Mouse (Mus musculus): ENCODE data around the gene Edar.

Edar gene

DNA sequence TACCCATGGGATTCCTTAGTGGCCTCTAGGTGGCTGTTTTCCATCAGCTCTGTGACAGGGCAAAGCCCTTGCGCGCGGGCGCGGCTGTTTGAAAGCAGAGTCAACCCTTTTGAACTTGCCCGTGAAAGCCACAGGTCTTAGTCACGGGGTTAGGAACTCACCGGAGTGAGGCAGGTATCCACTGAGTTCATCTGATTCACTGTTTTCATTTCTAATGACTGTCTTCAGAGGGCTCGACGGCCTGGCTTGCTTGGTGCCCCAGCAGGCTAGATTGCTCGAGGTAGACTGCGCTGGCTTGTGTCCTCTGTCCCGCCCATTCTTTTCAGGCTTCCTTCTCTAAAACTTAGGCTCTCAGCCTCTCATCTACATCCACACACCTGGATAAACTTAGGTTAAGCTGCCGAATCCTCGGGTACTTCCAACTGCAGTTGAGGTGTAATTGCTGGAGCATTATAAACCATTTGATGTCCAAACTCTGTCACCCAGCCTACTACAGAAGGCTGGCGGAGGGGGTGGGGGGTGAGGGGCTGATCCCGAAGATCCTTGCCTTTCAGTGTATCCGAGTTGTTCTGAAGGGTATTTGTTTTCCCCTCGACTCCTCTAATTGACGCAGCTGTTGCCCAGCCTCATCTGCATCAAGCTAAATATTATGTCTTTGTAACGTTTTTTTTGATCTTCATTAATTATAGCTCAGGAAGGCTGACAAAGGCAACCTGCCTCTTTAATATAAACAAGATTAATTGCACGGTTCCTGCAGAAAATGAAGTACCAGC lies 24.0 kb downstream of the Edar start:
- DNase-seq (ENCODE audit: low read depth, low spot score): no peak

DNA sequence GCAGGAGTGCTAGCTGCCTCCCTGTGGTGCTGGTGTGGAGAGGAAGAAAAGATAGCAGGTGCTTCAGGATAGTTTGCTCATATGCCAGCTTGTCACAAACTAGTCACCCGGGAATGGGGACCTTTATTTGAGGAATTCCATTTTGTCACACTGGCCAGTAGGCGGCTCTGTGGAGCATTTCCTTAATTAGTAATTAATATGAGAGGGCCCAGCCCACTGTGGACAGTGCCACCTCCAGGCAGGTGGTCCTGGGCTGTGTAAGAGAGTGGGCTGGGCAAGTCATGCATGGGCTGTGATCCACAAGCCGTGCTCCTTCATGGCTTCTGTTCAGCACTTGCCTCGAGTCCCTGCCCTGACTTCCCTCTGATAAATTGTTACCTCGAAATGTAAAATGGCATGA lies 26.7 kb downstream of the Edar start:
- DNase-seq (ENCODE audit: low read depth, low spot score): no peak

DNA sequence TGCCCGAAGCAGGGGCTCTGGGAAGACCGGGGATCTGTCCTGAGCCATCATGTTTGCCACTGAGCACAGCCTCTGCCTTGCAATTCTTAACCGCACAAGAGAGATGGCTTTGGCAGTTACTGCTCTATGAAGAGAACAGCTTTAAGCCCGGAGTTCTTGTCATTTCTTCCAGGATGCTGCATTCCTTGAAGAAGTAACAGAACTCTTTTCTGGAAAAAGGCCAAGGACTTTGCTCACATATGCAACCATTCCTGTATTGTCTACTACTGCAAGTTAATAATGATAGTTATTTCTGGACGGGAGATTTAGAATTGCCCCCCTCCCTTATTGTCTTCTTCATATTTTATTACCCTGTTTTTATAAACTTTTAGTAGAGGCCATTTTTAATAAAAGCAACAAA lies 30.8 kb downstream of the Edar start:
- DNase-seq (ENCODE audit: low read depth, low spot score): no peak

DNA sequence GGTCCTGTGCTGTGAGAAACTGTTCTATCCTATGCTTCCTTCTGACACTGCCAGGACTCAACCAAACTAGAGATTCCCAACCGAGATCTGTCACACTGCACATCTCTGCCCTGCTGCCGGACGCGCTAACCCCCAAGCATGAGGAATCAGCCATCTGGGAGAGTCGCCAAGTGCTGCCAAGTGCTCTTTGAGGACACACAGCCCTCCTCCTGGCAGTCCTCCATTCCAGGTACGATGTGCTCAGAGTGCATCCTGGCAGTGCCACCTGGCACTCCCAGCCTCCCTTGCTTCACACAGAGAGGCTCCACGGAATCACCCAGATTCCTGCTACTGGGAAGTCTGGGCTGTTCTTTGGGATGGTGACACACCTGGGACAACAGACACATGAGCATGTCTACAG lies 31.3 kb downstream of the Edar start:
- DNase-seq (ENCODE audit: low read depth, low spot score): no peak

DNA sequence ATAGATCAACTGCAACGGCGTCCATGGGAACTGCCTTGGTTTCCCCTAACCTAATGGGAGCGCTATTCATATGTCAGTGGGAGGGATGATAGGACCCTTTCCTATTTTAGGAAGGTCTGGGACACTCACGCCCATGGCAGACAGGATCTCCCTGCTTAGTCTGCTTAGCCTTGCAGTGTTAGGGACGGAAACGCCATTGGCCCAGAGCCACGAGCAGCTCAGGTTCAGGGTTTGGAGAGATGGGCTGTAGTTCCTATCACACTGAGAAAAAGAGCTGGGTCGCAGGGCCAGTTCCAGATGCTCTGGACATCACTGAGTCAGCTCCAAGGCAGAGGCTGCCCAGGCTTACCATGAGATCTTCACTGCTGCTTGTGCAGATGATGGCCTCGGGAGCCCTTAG lies 32.5 kb downstream of the Edar start:
- DNase-seq (ENCODE audit: low read depth, low spot score): no peak

DNA sequence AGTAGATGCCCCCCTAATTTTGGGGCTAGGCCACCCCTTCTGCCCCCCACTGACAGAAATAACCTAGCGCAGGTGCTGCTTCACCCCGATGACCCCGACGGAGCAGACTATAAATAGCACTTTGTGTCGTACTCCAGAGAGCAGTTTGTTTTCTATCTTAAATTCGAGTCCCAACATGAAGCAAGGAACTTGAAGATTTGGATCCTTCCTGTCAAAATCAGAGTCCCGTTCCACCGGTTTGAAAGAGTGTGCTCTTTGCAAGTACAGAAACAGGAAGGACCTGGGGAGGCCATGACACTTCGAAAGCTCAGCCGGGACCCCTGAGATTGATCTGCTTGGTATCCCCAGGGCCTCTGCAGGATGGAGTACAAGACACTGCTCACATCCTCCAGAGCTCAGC lies 33.8 kb downstream of the Edar start:
- DNase-seq (ENCODE audit: low read depth, low spot score): no peak

DNA sequence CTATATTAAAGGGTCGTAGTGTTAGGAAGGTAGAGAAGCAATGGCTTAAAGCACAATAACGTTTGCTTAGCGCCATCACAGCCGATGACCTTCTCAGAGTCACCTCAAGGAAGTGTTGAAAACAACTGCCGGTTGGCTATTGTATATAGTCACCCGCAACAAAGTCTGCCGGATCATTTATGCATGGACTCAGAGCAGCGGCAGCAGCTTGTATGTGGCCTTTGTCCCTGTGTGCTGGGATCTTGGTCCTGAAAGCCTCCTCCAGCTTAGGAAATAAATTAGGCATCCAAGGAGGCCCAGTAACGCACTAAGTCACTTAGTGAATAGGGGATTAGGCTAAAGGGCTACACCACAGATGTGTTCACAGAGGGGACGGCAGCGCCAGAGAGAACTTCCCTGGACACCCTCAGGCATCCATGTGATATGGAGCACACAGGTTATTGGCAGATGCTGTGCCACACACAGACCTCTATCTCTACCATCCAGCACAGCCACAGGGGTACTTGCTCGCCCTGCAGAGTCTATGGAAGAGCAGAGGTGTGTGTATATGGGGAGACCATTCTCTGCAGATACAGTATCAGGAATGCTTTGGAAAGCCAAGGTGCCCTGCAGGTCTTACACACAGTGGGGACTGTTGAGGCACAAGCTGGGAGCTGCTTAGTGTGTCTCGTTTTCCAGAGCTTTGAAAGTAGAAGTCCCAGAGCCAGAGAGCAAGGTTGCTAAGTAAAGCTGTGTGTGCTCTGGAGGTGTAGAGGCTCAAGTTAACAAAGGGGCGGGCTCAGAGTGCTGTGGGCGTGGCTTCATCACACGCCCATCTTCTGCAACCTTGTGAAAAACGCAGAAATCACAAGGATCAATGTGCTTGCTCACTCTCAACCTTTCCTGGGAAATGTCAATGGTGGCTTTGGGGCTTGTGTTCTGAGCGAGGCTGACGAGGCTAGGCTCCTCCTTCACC lies 34.7 kb downstream of the Edar start:
- no peak for DNase-seq (ENCODE audit: low read depth, low spot score)

DNA sequence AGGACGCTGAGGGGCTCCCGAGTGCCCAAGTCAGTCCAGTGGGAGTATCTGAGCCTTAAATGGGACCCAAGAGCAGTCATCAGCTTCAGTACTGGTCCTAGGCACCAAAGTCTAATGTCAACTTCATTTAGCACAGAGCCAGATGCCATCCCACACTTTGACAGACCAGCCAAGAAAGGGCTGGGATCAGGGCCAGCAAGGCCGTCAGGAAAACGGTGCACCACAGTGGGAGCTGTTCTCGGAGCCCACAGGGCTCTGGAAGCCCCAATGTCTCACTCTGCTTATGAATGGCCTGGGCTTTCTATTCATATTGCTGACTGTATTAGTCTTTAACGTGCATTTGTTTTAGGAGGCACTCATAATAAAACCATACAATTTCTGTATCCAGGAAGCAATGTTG lies 36.2 kb downstream of the Edar start:
- DNase-seq (ENCODE audit: low read depth, low spot score): no peak

DNA sequence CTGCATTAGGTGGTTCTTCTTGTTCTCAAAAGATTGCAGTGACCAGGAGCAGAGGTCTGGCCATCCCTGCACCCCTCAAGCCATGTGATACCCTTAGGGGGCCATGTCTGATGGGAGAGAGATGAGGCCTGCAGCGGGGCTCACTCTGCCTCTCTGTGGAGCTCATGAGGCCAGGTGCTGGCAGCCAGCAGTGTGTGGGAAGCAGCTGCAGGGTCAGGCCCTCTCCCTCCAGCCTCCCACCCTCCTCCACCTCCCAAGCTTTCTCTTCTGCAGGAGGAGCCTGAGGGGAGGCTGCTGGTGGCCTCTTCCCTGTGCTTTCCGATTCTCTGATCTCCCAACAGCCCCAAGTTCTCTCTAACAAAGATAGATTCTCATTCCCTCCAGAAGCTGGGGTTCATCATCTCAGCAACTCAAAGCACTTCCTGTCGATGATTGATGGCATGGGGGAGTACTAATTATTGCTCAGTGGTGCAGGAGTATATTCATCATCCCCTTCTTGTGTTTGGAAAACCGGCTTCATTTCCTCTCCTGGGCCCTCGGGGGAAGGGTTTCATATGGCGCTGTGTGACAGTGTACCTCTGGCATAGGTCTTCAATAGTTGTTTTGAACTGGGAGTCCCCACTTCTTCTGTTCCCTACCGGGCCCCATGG lies 38.9 kb downstream of the Edar start:
- DNase-seq (ENCODE audit: low read depth, low spot score): no peak

DNA sequence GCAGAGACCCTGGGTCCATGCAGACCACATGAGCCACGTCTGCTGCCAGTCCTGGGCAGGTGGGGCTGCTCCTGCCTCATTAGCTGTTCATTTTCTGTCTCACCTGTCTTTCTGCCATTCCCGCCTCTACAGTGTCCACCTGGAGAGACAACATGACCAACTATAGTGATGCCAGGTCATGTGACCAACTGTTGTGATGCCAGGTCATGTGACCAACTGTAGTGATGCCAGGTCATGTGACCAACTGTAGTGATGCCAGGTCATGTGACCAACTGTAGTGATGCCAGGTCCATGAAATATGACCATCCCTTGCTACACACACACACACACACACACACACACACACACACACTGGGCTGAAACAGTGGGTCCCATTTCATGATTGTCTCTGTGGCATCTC lies 41.9 kb downstream of the Edar start:
- no peak for DNase-seq (ENCODE audit: low read depth, low spot score)

DNA sequence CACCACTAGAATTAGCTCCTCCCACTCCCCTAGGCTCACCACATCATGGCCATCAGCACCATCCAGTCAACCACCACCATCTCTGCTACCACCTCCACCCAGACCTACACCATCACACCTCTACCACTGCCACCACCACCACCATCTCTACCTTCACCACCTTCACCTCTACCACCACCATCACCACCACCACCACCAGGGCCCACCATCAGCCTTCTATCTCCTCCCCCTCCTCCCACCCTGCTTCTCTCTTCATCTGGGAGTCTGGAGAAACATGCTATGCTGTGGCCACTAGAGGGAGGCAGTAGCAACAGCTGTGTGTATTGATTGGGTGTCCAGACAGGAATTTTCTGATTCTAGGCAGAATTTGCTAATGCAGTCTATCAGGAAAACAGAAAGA lies 47.9 kb downstream of the Edar start:
- no peak for DNase-seq (ENCODE audit: low read depth, low spot score)

DNA sequence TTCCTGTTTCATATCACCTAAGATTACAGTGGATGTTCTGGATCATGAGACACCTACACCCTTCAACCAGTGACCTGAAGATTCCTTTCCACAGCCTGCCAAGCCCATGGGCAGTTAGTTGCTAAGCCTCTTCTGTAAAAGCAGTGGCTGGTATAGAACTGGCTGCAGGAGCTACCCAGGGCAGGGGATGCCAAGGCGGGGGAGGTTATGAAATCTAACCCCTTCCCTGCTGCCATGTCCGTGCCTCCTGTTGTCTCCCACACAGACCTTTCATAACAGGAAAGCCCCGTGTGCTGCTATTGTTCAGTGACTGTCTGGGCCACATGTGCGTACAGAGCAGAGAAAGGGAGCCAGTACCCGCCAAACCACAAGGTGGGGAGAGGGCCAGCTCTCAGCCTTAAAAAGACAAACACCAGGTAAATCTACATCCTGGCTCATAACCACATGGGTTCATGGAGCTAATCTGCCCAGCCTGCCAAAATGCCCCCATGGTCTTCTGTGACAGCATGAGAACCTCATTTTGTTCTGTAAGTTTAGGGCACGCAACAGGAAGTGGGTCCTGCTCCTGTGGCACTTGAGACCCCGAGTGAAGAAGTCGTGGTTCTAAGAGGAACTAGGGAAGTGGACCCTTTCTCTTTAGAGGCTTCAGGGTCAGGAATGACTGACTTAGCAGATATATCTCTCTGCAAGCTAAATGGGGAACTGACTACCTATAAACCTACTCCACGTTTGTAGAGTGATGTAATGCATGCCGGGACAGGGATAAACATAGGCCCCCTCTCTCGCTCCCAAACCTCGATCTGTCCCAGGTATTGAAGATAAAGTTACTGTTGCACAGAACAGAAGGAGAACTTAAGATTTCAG lies 50.4 kb downstream of the Edar start:
- DNase-seq (ENCODE audit: low read depth, low spot score): no peak

DNA sequence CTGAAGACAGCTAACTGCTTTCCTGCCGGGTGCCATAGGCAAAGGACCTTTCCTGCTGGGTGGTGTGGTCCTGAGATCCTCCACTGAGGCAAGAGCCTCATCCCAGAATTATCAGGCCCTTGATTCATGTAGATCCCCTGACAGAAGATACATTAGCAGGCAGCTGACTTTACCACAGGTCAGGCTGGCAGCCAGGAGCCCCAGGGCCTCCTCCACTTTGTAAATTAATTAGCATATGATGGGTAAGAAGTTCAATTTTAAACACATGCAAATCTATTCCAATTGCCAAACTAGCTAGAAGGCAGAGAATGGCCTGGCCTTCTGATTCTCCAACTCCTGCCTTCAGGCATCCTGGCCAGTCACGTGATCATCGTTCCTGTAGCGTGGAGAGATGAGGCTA lies 56.2 kb downstream of the Edar start:
- no peak for DNase-seq (ENCODE audit: low read depth, low spot score)

DNA sequence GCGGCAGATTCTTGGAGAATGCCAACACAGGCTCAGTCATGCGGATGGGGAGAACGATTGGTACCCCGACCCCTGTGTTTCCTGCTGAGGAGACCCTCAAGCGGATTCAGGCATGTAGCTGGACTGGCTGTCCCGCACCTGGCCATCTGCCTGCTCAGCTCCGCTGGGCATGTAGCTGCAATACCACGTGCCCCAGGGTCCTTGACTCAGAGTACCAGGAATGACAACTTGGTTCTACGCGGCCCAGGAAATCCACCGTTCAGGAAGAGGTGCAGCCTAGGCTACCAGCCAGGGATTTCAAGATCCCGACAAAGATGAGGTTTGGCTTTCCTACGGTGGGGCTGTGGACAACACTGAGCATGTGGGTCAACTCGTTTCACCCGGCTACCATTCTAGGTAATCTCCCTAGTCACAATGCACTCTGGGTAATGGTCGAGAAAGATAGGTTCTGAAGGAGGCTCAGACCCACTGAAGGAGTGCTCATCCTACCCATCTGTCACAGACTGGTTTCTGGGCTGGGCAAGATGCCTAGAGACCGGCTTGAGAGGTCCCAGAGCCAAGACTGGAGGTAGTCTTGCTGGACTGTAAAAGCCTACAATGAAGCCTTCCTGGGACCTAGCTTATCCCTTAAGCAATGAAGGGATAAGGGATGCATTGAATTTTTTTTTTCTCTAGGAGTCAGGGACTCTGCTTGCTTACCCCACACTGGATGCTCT lies 56.8 kb downstream of the Edar start:
- DNase-seq (ENCODE audit: low read depth, low spot score): no peak

DNA sequence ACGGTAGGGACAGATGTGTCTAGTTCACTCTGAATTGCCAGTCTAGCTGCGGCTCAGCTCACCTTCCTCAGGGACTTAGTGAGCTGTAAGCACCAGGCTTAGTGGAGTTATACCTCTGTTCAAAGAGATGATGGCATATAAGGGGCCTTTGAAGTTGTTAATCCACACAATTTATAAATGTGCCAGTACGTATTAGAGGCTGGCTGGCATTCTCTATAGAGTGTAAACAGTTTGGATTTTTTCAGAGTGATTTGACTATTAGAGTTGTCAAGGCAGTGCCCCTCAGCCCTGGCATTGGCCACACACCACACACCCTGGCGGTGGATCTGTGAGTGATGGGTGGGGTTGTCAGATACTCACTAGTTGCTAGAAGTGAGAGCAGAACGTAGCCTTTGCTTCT lies 58.9 kb downstream of the Edar start:
- DNase-seq (ENCODE audit: low read depth, low spot score): no peak

DNA sequence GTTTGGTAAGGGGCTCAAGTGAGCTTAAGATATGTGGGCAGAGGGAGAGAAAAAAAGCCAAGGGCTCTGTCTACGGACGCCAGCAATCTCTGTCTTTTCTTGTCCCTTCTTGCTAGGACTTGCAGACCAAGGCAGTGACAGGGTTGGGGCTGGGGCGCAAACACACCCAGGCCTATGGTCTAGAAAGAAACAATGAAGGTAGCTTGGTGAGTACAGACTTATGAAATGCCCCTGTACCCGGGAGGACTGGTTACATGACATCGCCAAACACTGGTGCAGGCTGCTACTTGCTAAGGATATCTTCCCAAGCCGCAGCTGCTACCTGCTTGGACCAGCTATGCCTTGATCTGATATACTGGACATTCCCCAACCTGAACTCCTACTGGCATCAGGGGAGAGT lies 60.9 kb downstream of the Edar start:
- no peak for DNase-seq (ENCODE audit: low read depth, low spot score)

DNA sequence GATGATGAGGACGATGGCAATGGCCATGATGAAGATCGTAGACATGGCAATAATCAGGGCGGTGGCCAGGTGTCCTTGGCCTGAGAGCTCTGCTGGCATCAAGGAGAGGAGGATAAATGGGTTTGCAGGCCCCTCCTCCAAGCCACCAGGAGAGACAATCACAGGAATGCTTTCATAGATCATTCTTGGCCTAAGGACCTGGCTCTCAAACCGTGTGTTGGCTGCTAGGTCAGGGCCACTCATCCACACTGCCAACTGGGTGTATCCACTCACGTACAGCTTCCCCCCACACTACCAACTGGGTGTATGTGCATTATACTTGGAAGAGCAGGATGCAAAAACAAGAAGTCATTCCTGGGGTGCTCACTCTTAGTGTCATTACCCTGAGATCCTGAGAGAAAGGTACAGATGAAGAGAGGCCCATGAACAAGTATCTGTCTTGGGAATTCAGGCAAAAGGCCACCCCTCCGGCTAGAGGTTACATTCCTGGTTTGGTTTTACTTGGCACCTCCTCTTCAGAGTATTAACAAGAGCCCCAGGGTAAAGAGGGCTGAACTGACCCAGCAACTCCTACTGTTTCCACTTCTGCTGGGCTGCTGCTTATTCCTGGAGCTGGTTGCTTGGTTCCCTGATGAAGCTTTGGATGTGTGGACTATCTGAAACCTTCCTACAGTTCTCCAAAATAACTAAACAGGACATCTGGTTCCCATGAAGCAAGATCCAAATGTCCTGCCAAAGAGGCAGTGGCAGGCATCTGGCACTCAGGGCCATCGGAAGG lies 64.8 kb downstream of the Edar start:
- no peak for DNase-seq (ENCODE audit: low read depth, low spot score)

DNA sequence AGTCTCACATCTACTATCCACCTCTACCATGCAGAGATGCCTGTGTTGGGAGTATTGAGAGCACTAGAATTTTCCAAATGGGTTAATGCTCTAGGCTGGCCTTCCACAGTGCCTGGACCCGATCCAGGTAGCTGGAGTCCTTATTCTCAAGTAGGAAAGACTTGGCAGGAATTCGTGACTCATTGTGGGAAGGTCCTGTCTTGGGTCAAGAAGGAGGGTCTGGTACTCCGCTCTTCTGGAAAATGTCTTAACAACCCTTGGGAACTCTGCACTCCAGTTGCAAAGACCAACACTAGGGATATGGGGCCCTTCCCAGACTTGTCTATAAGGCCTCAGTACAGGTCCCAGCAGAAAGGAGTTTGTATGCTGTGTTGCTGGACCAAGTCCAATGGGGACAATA lies 66.6 kb downstream of the Edar start:
- DNase-seq (ENCODE audit: low read depth, low spot score): no peak

DNA sequence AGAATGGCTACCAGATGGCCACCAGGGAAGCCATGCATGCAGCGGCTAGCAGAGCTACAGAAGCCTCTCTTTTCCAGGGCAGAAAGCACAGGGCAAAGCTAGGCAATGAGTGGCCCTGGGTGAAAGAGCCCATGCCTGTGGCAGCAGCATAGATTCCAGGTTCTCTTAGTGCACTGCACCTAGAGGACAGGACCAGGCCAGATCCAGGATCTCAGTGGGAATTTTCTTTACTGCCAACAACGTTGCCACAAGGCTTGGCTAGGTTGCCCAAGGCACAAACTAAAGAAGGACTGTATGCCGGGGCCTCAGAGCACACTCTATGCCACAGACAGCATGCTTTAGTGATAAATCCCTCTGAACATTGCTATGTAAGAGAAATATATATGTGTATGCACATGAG lies 69.1 kb downstream of the Edar start:
- no peak for DNase-seq (ENCODE audit: low read depth, low spot score)

DNA sequence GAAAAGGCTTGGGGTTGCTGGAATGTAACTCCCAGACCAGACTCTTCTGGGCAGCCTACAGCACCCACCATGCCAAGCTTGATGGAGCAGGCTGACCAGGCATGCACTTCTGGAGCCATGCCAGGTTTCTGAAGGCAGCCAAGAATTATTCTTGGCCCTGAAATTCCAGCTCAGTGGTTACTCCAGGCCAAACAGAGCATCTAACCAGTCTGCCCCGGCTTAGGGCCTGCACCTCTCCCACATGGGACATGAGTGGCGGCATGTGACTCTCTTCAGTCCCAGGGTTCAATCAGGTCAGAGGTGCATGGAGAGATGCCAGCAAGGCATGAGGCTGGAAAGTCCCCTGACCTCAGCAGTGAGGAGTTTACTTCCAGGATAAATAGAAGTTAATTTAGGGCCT lies 70.7 kb downstream of the Edar start:
- no peak for DNase-seq (ENCODE audit: low read depth, low spot score)

Measured in WW6 (cell line).